Mouse (Mus musculus) limb, embryonic 10.5 days (tissue): Measurements from ENCODE around the gene Gm20865. TPM values are rescaled to one million over a fixed set of nuclear protein-coding genes. Genes with fewer than 3 reads are reported as not detected.
"Not testable (repeated sequence)": the region's sequence is repeated elsewhere in the genome, so short reads cannot be mapped to it uniquely, and the experiment has no call there.

Experiments used
- DNase-seq: peaks from one replicate; pipeline ENCODE4 v3.0.0-alpha.2; 2017; ENCODE audit warnings: low spot score
- H3K27ac ChIP-seq: fragments of 300-500 bp; sonication (generic); 2 replicates; pipeline ENCODE4 v1.5.1; 2016; ENCODE audit warnings: mild to moderate bottlenecking
- H3K27me3 ChIP-seq: fragments of 300-500 bp; sonication (generic); 2 replicates; pipeline ENCODE4 v1.6.1; 2016; ENCODE audit warnings: low read depth, mild to moderate bottlenecking; ENCODE audit not compliant: poor library complexity, severe bottlenecking
- H3K36me3 ChIP-seq: fragments of 300-500 bp; sonication (generic); 2 replicates; pipeline ENCODE4 v1.6.1; 2016; ENCODE audit warnings: mild to moderate bottlenecking, moderate library complexity
- H3K4me1 ChIP-seq: fragments of 300-500 bp; sonication (generic); 2 replicates; pipeline ENCODE4 v1.6.1; 2016
- H3K4me3 ChIP-seq: fragments of 300-500 bp; sonication (generic); 2 replicates; pipeline ENCODE4 v1.5.1; 2016; ENCODE audit warnings: mild to moderate bottlenecking, moderate library complexity
- H3K9me3 ChIP-seq: fragments of 300-500 bp; sonication (generic); replicated peaks from 2 replicates; pipeline ENCODE4 v1.6.1; 2016; ENCODE audit warnings: mild to moderate bottlenecking
- WGBS: fragments of 180-500 bp; shearing (Covaris S2); methylation state at CpG from one replicate; pipeline ENCODE4 v1.1.7; 2016; 5-methylcytosine and 5-hydroxymethylcytosine counted together
- polyA plus RNA-seq: library from polyadenylated mRNA; unstranded; fragments of >200 nt; fragmentation: Nextera tagmentation; extraction: Ambion mirVana; gene quantifications from 2 replicates; pipeline ENCODE4 v1.2.1, GENCODE M21; 2016

Gene Gm20865
- not detected in 2 replicates for polyA plus RNA-seq

GRCm38 (mm10) chrY:21241275-21241674 is at the start of gene Gm20865:
TSS of gene Gm20865 (plus strand) at chrY:21241575.
- H3K4me3 ChIP-seq, H3K27ac ChIP-seq, DNase-seq, H3K4me1 ChIP-seq, H3K9me3 ChIP-seq, H3K27me3 ChIP-seq, H3K36me3 ChIP-seq: not testable (repeated sequence)
- no CpG with 5 or more reads among the region's 3 CpGs for WGBS

Other genes with a start within 250 kb of the Gm20865 start
- gene Gm29866, start 247.9 kb upstream of the Gm20865 start, polyA plus RNA-seq = not detected in 2 replicates
- not detected in 2 replicates for gene Gm20909, start 77.0 kb upstream of the Gm20865 start, polyA plus RNA-seq